Mouse (Mus musculus): ENCODE measurements around the gene Snx29.

DNA sequence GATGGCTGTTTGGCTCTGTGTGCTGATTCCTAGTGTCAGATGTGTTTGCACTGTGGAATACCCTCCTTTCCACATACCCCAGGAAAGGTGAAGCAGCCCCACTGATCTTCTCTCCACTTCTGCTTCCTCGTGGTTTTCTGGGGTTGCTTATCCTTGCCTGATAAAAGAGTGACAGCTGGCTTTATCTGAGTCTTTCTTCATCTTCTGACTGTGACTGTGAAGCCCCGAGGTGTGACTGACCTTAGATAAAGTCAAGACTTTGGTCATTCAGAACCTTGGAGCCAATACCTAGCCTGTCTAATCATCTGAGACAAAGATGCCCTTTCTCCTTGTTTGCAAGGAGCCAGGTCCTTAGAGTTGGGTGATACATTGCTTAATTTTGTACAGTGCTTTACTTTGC lies 65.4 kb downstream of the Snx29 start:
- TF ChIP-seq CTCF (IDR thresholded peaks at IDR 0.05; ENCODE audit: borderline replicate concordance, insufficient read depth, low read depth, low read length) (no peak), POLR2A (IDR thresholded peaks at IDR 0.05; ENCODE audit: borderline replicate concordance, insufficient read depth, low read length) (no peak)
